Mouse (Mus musculus) lung, postnatal 0 days (tissue): ENCODE results near the gene Uevld. TPM values are rescaled to one million over a fixed set of nuclear protein-coding genes. Genes with fewer than 3 reads are reported as not detected.

Experiments
- ATAC-seq: fragments of 200-750 bp; cut with Nextera tagmentation; 2 replicates; pipeline ENCODE4 v1.8.0; 2017; ENCODE audit warnings: moderate library complexity
- DNase-seq: peaks from one replicate; pipeline ENCODE4 v3.0.0-alpha.2; 2016; ENCODE audit warnings: low spot score
- H3K27ac ChIP-seq: fragments of 300-500 bp; sonication (generic); 2 replicates; pipeline ENCODE4 v1.5.1; 2014; ENCODE audit warnings: antibody characterized with exemption, mild to moderate bottlenecking, low read length, mixed read lengths
- H3K27me3 ChIP-seq: fragments of 300-500 bp; sonication (generic); replicated peaks from 2 replicates; pipeline ENCODE4 v1.6.1; 2014; ENCODE audit warnings: low read length, mixed read lengths; ENCODE audit not compliant: insufficient read depth
- H3K36me3 ChIP-seq: fragments of 300-500 bp; sonication (generic); 2 replicates; pipeline ENCODE4 v1.6.1; 2014; ENCODE audit warnings: low read length, mixed read lengths; ENCODE audit not compliant: insufficient read depth
- H3K4me1 ChIP-seq: fragments of 300-500 bp; sonication (generic); 2 replicates; pipeline ENCODE4 v1.6.1; 2014; ENCODE audit warnings: antibody characterized with exemption, low read depth, low read length, mixed read lengths; ENCODE audit not compliant: insufficient read depth
- H3K4me2 ChIP-seq: fragments of 300-500 bp; sonication (generic); replicated peaks from 2 replicates; pipeline ENCODE4 v1.6.1; 2014; ENCODE audit warnings: low read depth, mild to moderate bottlenecking, low read length, moderate library complexity, mixed read lengths
- H3K4me3 ChIP-seq: fragments of 300-500 bp; sonication (generic); 2 replicates; pipeline ENCODE4 v1.5.1; 2014; ENCODE audit warnings: low read depth, low read length
- H3K9ac ChIP-seq: fragments of 300-500 bp; sonication (generic); replicated peaks from 2 replicates; pipeline ENCODE4 v1.6.1; 2014; ENCODE audit warnings: low read depth, mild to moderate bottlenecking
- H3K9me3 ChIP-seq: fragments of 300-500 bp; sonication (generic); 2 replicates; pipeline ENCODE4 v1.6.1; 2016; ENCODE audit warnings: low read length, mixed read lengths
- CTCF ChIP-seq: IDR thresholded peaks from 2 replicates; pipeline ENCODE4 v1.5.1; 2016; ENCODE audit warnings: antibody characterized with exemption, mild to moderate bottlenecking
- EP300 ChIP-seq: IDR thresholded peaks from 2 replicates; pipeline ENCODE4 v1.6.1; 2016; ENCODE audit warnings: antibody characterized with exemption, mild to moderate bottlenecking, control low read depth
- WGBS: fragments of 180-500 bp; shearing (Covaris S2); extraction: QIAGEN DNeasy Blood & Tissue Kit; methylation state at CpG from one replicate; pipeline ENCODE4 v1.1.7; 2014; 5-methylcytosine and 5-hydroxymethylcytosine counted together
- polyA plus RNA-seq: library from polyadenylated mRNA; unstranded; fragments of >200 nt; fragmentation: Nextera tagmentation; extraction: Ambion mirVana; gene quantifications from 2 replicates; pipeline ENCODE4 v1.2.1, GENCODE M21; 2015

Uevld gene
- polyA plus RNA-seq, 1 experiment from 2014 or later = 4.1 TPM

DNA sequence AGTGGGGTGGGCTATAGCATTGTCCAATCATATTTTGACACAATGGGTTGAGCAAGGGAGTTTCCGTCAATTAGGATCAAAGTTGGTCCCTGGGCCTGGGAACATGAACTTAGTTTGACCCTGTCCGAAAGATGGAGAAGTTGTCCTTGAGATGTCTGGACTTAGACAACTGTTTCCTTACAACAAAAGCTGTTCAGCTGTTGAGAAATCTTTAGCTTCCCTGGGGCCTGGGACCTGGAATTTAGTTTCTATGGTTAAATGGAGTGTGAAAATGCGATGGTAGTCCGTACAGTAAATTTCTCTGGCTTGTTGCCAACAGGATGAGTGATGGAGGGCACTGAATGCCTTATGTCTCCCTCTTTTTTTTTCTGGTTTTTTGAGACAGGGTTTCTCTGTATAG is 36.3 kb downstream of the Uevld start:
- DNase-seq (peak; percentile 34), ATAC-seq (no peak)

GRCm38 (mm10) chr7:46919551-46920176 is 38.7 kb downstream of the Uevld start, which contains the start of gene Tsg101:
Tsg101 (minus strand) TSS chr7:46919969.
- H3K27ac ChIP-seq = peak within 1 kb of the TSS; percentile 96
- peak; percentile 97 for ATAC-seq
- peaks cover 6% of the 10 kb centered on the region; the same call in 1 of the 2 replicates for H3K4me1 ChIP-seq
- DNase-seq = peak; percentile 95
- TF ChIP-seq EP300 = no peak
- TF ChIP-seq CTCF = peak; percentile 37
- H3K9ac ChIP-seq = peak within 1 kb of the TSS; percentile 82
- H3K4me3 ChIP-seq = peak within 1 kb of the TSS; percentile 86
- peak within 1 kb of the TSS; percentile 54 for H3K4me2 ChIP-seq
- no peaks in the 10 kb centered on the region for H3K36me3 ChIP-seq
- no peaks in the 10 kb centered on the region for H3K27me3 ChIP-seq
- no peaks in the 10 kb centered on the region for H3K9me3 ChIP-seq
- under 1% methylated on average over 47 of the region's 75 CpGs for WGBS

More for the DNA sequence above, 36.3 kb downstream of the Uevld start:
- Histone ChIP-seq H3K36me3 (no peaks in the 10 kb centered on the region), H3K4me3 (no peak overlapping the region), H3K27ac (no peak overlapping the region), H3K4me1 (peaks cover 6% of the 10 kb centered on the region; the same call in 1 of the 2 replicates), H3K9ac (no peak overlapping the region), H3K4me2 (no peak overlapping the region), H3K27me3 (no peaks in the 10 kb centered on the region), H3K9me3 (no peaks in the 10 kb centered on the region)
- WGBS = 47% methylated on average over 4 of the region's 4 CpGs
- TF ChIP-seq CTCF = no peak
- no peak for TF ChIP-seq EP300

- H3K4me3 ChIP-seq = peak overlapping the region; percentile 86
- no peak for TF ChIP-seq EP300
- peak overlapping the region; percentile 82 for H3K9ac ChIP-seq
- no peaks in the 10 kb centered on the region for H3K36me3 ChIP-seq
- H3K4me1 ChIP-seq = peaks cover 6% of the 10 kb centered on the region; the same call in 1 of the 2 replicates
- WGBS = 9% methylated on average over 13 of the region's 13 CpGs
- no peaks in the 10 kb centered on the region for H3K27me3 ChIP-seq
- peak overlapping the region; percentile 54 for H3K4me2 ChIP-seq
- no peak for ATAC-seq
- no peaks in the 10 kb centered on the region for H3K9me3 ChIP-seq
- peak; percentile 21 for DNase-seq
- peak overlapping the region; percentile 96 for H3K27ac ChIP-seq
Observed at GRCm38 (mm10) chr7:46918678-46919371, 39.5 kb downstream of the Uevld start.

- Histone ChIP-seq H3K9ac (no peak overlapping the region), H3K4me2 (no peak overlapping the region), H3K4me1 (peaks cover 6% of the 10 kb centered on the region; the same call in 1 of the 2 replicates), H3K36me3 (peaks cover 7% of the 10 kb centered on the region; the same call in 1 of the 2 replicates), H3K9me3 (no peaks in the 10 kb centered on the region), H3K4me3 (no peak overlapping the region), H3K27ac (no peak overlapping the region), H3K27me3 (no peaks in the 10 kb centered on the region)
- 87% methylated on average over 3 of the region's 3 CpGs for WGBS
- ATAC-seq (no peak), DNase-seq (no peak)
- TF ChIP-seq EP300 = no peak
- no peak for TF ChIP-seq CTCF
Observed at GRCm38 (mm10) chr7:46916376-46916775, 42.0 kb downstream of the Uevld start.

DNA sequence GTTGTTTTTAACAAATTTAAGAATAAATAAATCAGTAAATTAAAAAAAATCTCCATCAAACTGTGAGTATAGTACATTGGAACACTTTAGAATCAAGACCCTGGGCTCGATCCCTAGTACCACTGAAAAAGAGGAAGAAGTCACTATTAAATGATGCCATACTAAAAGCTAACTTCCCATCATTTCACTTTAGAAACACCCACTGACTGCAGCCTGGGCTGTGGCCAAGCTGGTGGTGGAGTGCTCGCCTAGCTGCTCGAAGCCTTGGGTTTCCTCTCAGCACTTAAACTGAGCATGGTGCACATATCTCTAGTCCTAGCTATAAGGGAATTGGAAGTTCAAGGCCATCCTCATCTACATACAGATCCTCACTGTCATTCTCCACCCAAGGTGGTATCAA is 47.1 kb downstream of the Uevld start:
- Histone ChIP-seq H3K9me3 (no peaks in the 10 kb centered on the region), H3K36me3 (peaks cover 33% of the 10 kb centered on the region), H3K4me2 (no peak overlapping the region), H3K9ac (no peak overlapping the region), H3K27ac (no peak overlapping the region), H3K4me1 (no peaks in the 10 kb centered on the region), H3K4me3 (no peak overlapping the region), H3K27me3 (no peaks in the 10 kb centered on the region)
- DNase-seq (no peak), ATAC-seq (no peak)
- 92% methylated on average over 3 of the region's 3 CpGs for WGBS
- no peak for TF ChIP-seq CTCF
- no peak for TF ChIP-seq EP300

DNA sequence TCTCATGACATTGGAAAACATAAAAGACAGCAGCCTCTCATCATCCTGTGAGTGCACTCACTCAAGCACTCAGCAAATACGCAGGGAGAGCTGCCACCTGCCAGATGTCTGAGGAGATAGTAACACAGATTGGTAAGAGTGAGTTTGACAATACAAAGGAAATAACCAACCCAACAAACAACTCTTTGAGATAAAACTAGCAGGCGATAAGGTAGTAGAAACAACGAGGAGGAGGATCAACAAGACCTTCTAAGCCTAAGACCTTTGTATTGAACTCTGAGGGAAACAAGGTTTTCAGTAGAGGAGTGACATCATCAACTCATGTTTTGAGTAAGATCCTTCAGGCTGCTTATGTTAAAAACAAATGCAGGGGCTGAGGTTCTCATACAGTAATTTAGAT is 59.0 kb downstream of the Uevld start:
- ATAC-seq (no peak), DNase-seq (no peak)
- Histone ChIP-seq H3K4me2 (no peak overlapping the region), H3K36me3 (peaks cover 44% of the 10 kb centered on the region), H3K4me3 (no peak overlapping the region), H3K9ac (no peak overlapping the region), H3K9me3 (no peaks in the 10 kb centered on the region), H3K27ac (no peak overlapping the region), H3K4me1 (no peaks in the 10 kb centered on the region), H3K27me3 (no peaks in the 10 kb centered on the region)
- TF ChIP-seq EP300 = no peak
- TF ChIP-seq CTCF = no peak
- WGBS = 71% methylated on average over 3 of the region's 3 CpGs
